11 mouse cellular contexts compared by ENCODE assay signal in the genomic region with DNA sequence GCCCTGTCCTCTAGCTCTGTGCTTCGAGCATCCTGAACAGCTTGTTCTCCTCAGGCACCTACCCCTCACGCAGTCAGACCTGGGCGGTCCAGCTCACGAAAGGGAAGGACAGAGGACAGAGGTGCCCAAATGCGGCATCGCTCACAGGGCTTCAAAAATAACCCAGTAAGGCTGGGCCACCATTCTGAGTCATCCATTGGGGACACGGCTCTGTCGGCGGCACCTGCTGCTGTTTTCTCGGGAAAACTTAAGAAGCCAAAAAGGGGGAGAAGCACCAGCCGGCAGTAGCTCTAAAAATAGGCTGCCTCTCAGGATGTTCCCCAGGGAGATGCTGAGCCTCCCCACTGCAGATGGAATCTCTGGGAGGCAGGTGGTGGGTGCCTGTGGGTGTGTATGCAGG. TPM values are rescaled to one million over a fixed set of nuclear protein-coding genes. Genes with fewer than 3 reads are reported as not detected.
DNase-seq lines count a peak whose midpoint lies in the region; ATAC-seq and TF ChIP-seq lines count a peak whose summit lies in the region.
"Had no signal": no experiment of that assay in that cellular context is flagged by ENCODE, and none has a peak within 500 bp of the region (broad histone marks: within the 10 kb centered on the region; RNA-seq: fewer than 3 reads in every experiment).

No protein-coding gene starts in this region.

- 9% methylated on average over 11 of the region's 11 CpGs for WGBS in heart, embryonic 15.5 days
- WGBS in heart, embryonic 16.5 days: 9% methylated on average over 11 of the region's 11 CpGs
- 11% methylated on average over 11 of the region's 11 CpGs for WGBS in midbrain, embryonic 15.5 days

- peaks cover 57% of the 10 kb centered on the region for H3K27me3 ChIP-seq in heart, embryonic 15.5 days
- peaks cover 47% of the 10 kb centered on the region for H3K27me3 ChIP-seq in heart, embryonic 16.5 days (ENCODE audit: control insufficient read depth, insufficient read depth, low read length)
- peaks cover 47% of the 10 kb centered on the region for H3K27me3 ChIP-seq in midbrain, embryonic 15.5 days (replicated peaks)

- no peak overlapping the region for H3K9ac ChIP-seq in heart, embryonic 15.5 days
- H3K9ac ChIP-seq in heart, embryonic 16.5 days (ENCODE audit: low read length): no peak overlapping the region
- H3K9ac ChIP-seq in midbrain, embryonic 15.5 days: no peak overlapping the region
- H3K9ac ChIP-seq: liver, embryonic 13.5 days; neural tube, embryonic 13.5 days had no signal

- TF ChIP-seq POLR2A in cortical plate, adult 2 months (IDR thresholded peaks at IDR 0.05; ENCODE audit: extremely low read depth, insufficient read depth, low read length): peak; percentile 67

- no peaks in the 10 kb centered on the region for H3K9me3 ChIP-seq in heart, embryonic 15.5 days (replicated peaks)
- no peaks in the 10 kb centered on the region for H3K9me3 ChIP-seq in heart, embryonic 16.5 days (replicated peaks; ENCODE audit: control insufficient read depth, low read length)
- H3K9me3 ChIP-seq in midbrain, embryonic 15.5 days: no peaks in the 10 kb centered on the region
- H3K9me3 ChIP-seq: liver, embryonic 13.5 days; neural tube, embryonic 13.5 days had no signal

- intact Hi-C loops in heart, postnatal 36 days (cut with DNase I): no loop called here

- H3K4me2 ChIP-seq in heart, embryonic 15.5 days: peak overlapping the region; percentile 99
- H3K4me2 ChIP-seq in heart, embryonic 16.5 days (ENCODE audit: low read depth, low read length): peak overlapping the region; percentile 38; the same call in 1 of the 2 replicates
- H3K4me2 ChIP-seq in midbrain, embryonic 15.5 days: peak overlapping the region; percentile 93

- DNase-seq in heart, postnatal 36 days: no peak
- DNase-seq in urinary bladder, postnatal 25 days (ENCODE audit: low spot score): no peak
- no peak for DNase-seq in urinary bladder, postnatal 14 days (ENCODE audit: low spot score)
- no peak for DNase-seq in adrenal gland, adult 18-20 months (ENCODE audit: low spot score in 2 of 2)
- DNase-seq: liver, embryonic 13.5 days had no signal

- no peak for ATAC-seq in heart, embryonic 15.5 days (replicated peaks; ENCODE audit: insufficient number of reproducible peaks, insufficient read depth, low FRiP score, low read depth)
- ATAC-seq in heart, embryonic 16.5 days (replicated peaks; ENCODE audit: extremely low read depth, insufficient read depth, low FRiP score): no peak
- ATAC-seq in midbrain, embryonic 15.5 days (replicated peaks): no peak

- TF ChIP-seq CTCF in cortical plate, adult 2 months (IDR thresholded peaks at IDR 0.05; ENCODE audit: extremely low read depth, insufficient read depth, low read length): no peak

- H3K4me1 ChIP-seq in heart, embryonic 15.5 days (replicated peaks): peaks cover 20% of the 10 kb centered on the region
- peaks cover 5% of the 10 kb centered on the region for H3K4me1 ChIP-seq in cortical plate, adult 2 months (ENCODE audit: control insufficient read depth, insufficient read depth, low read length)
- H3K4me1 ChIP-seq in heart, embryonic 16.5 days (ENCODE audit: control insufficient read depth, insufficient read depth, low read length): peaks cover 11% of the 10 kb centered on the region; the same call in 1 of the 2 replicates
- peaks cover 19% of the 10 kb centered on the region for H3K4me1 ChIP-seq in midbrain, embryonic 15.5 days

- H3K4me3 ChIP-seq in heart, embryonic 15.5 days: peak overlapping the region; percentile 58
- peak overlapping the region; percentile 49 for H3K4me3 ChIP-seq in cortical plate, adult 2 months (ENCODE audit: insufficient read depth, low read length)
- H3K4me3 ChIP-seq in heart, embryonic 16.5 days (ENCODE audit: low read length): peak overlapping the region; percentile 62
- H3K4me3 ChIP-seq in midbrain, embryonic 15.5 days: peak overlapping the region; percentile 45; the same call in 1 of the 2 replicates

- H3K36me3 ChIP-seq in heart, embryonic 15.5 days: no peaks in the 10 kb centered on the region
- H3K36me3 ChIP-seq in heart, embryonic 16.5 days (ENCODE audit: control insufficient read depth, insufficient read depth): no peaks in the 10 kb centered on the region
- H3K36me3 ChIP-seq in midbrain, embryonic 15.5 days (replicated peaks): no peaks in the 10 kb centered on the region
- H3K36me3 ChIP-seq: liver, embryonic 13.5 days; neural tube, embryonic 13.5 days had no signal

- no peak overlapping the region for H3K27ac ChIP-seq in heart, embryonic 15.5 days
- peak overlapping the region; percentile 61 for H3K27ac ChIP-seq in cortical plate, adult 2 months (ENCODE audit: insufficient read depth, low read length)
- H3K27ac ChIP-seq in heart, embryonic 16.5 days (ENCODE audit: low read length): no peak overlapping the region
- H3K27ac ChIP-seq in midbrain, embryonic 15.5 days: no peak overlapping the region
- H3K27ac ChIP-seq: liver, embryonic 13.5 days; neural tube, embryonic 13.5 days had no signal

RNA-seq across cellular contexts. Expression of a gene that starts 7.7 kb away (rescaled TPM):
- 2.4 and 2.8 TPM in 2 replicates for polyA plus RNA-seq in heart, embryonic 15.5 days (2015; fragmentation: Nextera tagmentation; extraction: Ambion mirVana)
- total RNA-seq in heart, postnatal 36 days (2021): 1 to 10 TPM; 2.5 to 2.8 TPM
- 48.6 and 59.8 TPM in 2 replicates for polyA plus RNA-seq in cortical plate, adult 2 months (2012; rRNA removed)
- polyA plus RNA-seq in heart, embryonic 16.5 days (2015; fragmentation: Nextera tagmentation; extraction: Ambion mirVana): 2.4 and 3.0 TPM in 2 replicates
- 3.2 and 4.2 TPM in 2 replicates for polyA plus RNA-seq in midbrain, embryonic 15.5 days (2015; fragmentation: Nextera tagmentation; extraction: Ambion mirVana)
- total RNA-seq in adrenal gland, adult 18-20 months (2021): 1 to 10 TPM; 1.6 to 3.1 TPM

RNA-seq across cellular contexts. Expression of a gene that starts 7.7 kb away (rescaled TPM):
- polyA plus RNA-seq in heart, embryonic 15.5 days (2015; fragmentation: Nextera tagmentation; extraction: Ambion mirVana): 63.4 and 64.4 TPM in 2 replicates
- 10 to 100 TPM; 27.2 to 31.8 TPM for total RNA-seq in heart, postnatal 36 days (2021)
- 75.4 and 76.2 TPM in 2 replicates for polyA plus RNA-seq in cortical plate, adult 2 months (2012; rRNA removed)
- polyA plus RNA-seq in heart, embryonic 16.5 days (2015; fragmentation: Nextera tagmentation; extraction: Ambion mirVana): 58.4 and 68.8 TPM in 2 replicates
- polyA plus RNA-seq in midbrain, embryonic 15.5 days (2015; fragmentation: Nextera tagmentation; extraction: Ambion mirVana): 99.2 and 101 TPM in 2 replicates
- 10 to 100 TPM; 31.2 to 38.1 TPM for total RNA-seq in adrenal gland, adult 18-20 months (2021)

RNA-seq across cellular contexts. Expression of a gene that starts 32.5 kb away (rescaled TPM):
- 0.09 and 0.32 TPM in 2 replicates for polyA plus RNA-seq in heart, embryonic 15.5 days (2015; fragmentation: Nextera tagmentation; extraction: Ambion mirVana)
- total RNA-seq in heart, postnatal 36 days (2021): not detected
- polyA plus RNA-seq in cortical plate, adult 2 months (2012; rRNA removed): 0.69 and 1.2 TPM in 2 replicates
- 0.11 and 0.13 TPM in 2 replicates for polyA plus RNA-seq in heart, embryonic 16.5 days (2015; fragmentation: Nextera tagmentation; extraction: Ambion mirVana)
- 0.67 and 0.74 TPM in 2 replicates for polyA plus RNA-seq in midbrain, embryonic 15.5 days (2015; fragmentation: Nextera tagmentation; extraction: Ambion mirVana)
- under 1 TPM in 1 of 2 experiments, not detected in 1; 0.19 TPM for total RNA-seq in adrenal gland, adult 18-20 months (2021)
- total RNA-seq: hematopoietic stem cell, adult 5-6 weeks had no signal

RNA-seq across cellular contexts. Expression of a gene that starts 49.1 kb away (rescaled TPM):
- 5.8 and 7.3 TPM in 2 replicates for polyA plus RNA-seq in heart, embryonic 15.5 days (2015; fragmentation: Nextera tagmentation; extraction: Ambion mirVana)
- 10 to 100 TPM; 28.1 to 29.8 TPM for total RNA-seq in heart, postnatal 36 days (2021)
- polyA plus RNA-seq in cortical plate, adult 2 months (2012; rRNA removed): 4.7 and 5.1 TPM in 2 replicates
- polyA plus RNA-seq in heart, embryonic 16.5 days (2015; fragmentation: Nextera tagmentation; extraction: Ambion mirVana): 6.2 and 6.7 TPM in 2 replicates
- polyA plus RNA-seq in midbrain, embryonic 15.5 days (2015; fragmentation: Nextera tagmentation; extraction: Ambion mirVana): 20.0 and 20.9 TPM in 2 replicates
- 10 to 100 TPM; 34.8 to 34.9 TPM for total RNA-seq in adrenal gland, adult 18-20 months (2021)

Comparison
In these comparisons a context has a peak if more than half of its experiments do, and no peak if none do; other contexts are left out.
1. H3K4me2 ChIP-seq: peak in every context shown above with its lines; median percentile 99 in heart, embryonic 15.5 days; 93 in midbrain, embryonic 15.5 days; 38 in heart, embryonic 16.5 days.